Mouse (Mus musculus) kidney, embryonic 16.5 days (tissue): Measurements from ENCODE around the gene Rtp3. TPM values are rescaled to one million over a fixed set of nuclear protein-coding genes. Genes with fewer than 3 reads are reported as not detected.

Source experiments
- polyA plus RNA-seq: library from polyadenylated mRNA; unstranded; fragments of >200 nt; fragmentation: Nextera tagmentation; extraction: Ambion mirVana; gene quantifications from 2 replicates; pipeline ENCODE4 v1.2.1, GENCODE M21; 2015

Gene Rtp3
- polyA plus RNA-seq, 1 experiment from 2014 or later = 0.44 TPM

Other genes starting within 250 kb of the Rtp3 start
- 1.5 and 3.6 TPM in 2 replicates for gene Myl3, start 248.7 kb downstream of the Rtp3 start, polyA plus RNA-seq
- gene Pth1r, start 243.4 kb downstream of the Rtp3 start, polyA plus RNA-seq = 98.8 and 108 TPM in 2 replicates
- not detected in 2 replicates for gene Prss42, start 192.4 kb downstream of the Rtp3 start, polyA plus RNA-seq
- gene Prss44, start 176.6 kb downstream of the Rtp3 start, polyA plus RNA-seq = not detected in 2 replicates
- not detected in 2 replicates for gene Prss43, start 163.9 kb downstream of the Rtp3 start, polyA plus RNA-seq
- not detected in 2 replicates for gene Prss45, start 156.0 kb downstream of the Rtp3 start, polyA plus RNA-seq
- not detected in 2 replicates for gene Prss46, start 146.1 kb downstream of the Rtp3 start, polyA plus RNA-seq
- 0.48 and 0.94 TPM in 2 replicates for gene Prss50, start 132.6 kb downstream of the Rtp3 start, polyA plus RNA-seq
- gene Als2cl, start 110.7 kb downstream of the Rtp3 start, polyA plus RNA-seq = 5.8 and 6.1 TPM in 2 replicates
- gene Tmie, start 110.5 kb downstream of the Rtp3 start, polyA plus RNA-seq = 1.9 and 2.1 TPM in 2 replicates
- not detected in 2 replicates for gene Fam240a, start 73.7 kb downstream of the Rtp3 start, polyA plus RNA-seq
- not detected in 2 replicates for gene Tdgf1, start 44.4 kb downstream of the Rtp3 start, polyA plus RNA-seq
- 0.18 and 0.21 TPM in 2 replicates for gene Lrrc2, start 39.0 kb downstream of the Rtp3 start, polyA plus RNA-seq
- 1.8 and 3.1 TPM in 2 replicates for gene Ltf, start 28.7 kb upstream of the Rtp3 start, polyA plus RNA-seq
- gene Ccrl2, start 66.9 kb upstream of the Rtp3 start, polyA plus RNA-seq = 0.96 and 1.2 TPM in 2 replicates
- 37.8 and 38.2 TPM in 2 replicates for gene Lrrfip2, start 127.0 kb upstream of the Rtp3 start, polyA plus RNA-seq